Mouse (Mus musculus): ENCODE measurements around the gene Eno1.
A peak's percentile ranks its signal among the peaks of the same experiment; 100 is the strongest.

Eno1 gene

DNA sequence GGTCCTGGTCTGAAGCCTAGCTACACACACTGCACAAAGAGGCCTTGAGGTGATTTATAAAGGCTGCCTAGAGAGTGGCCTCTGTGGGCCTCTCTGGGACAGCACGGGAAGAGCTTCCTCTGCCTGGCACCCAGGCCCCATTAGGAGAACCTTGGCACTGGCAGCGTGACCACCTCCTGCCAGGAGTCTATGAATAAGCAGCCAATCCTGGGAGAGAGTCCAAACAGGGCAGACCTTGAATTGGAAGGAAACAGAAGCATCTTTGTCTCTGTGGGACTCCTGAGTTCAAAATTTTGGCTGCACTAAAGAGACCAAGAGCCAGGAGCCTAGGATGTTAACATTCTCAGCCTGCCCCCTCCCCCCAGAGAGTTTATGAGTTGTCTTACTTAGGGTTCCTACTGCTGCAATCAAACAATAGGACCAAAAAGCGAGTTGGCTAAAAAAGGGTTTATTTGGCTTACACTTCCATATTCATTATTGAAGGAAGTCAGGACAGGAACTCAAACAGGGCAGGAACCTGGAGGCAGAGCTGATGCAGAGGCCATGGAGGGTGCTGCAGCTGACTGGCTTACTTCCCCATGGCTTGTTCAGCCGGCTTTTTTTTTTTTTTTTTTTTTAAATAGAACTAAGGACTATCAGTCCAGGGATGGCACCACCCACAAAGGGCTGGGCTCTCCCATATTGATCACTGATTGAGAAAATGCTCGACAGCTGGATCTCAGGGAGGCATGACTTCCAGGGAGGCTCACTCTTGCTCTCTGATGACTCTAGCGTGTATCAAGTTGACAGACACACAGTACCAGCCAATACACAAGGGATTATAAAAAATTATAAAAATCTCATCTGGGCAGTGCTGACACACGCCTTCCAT is 9.5 kb upstream of the Eno1 start:
- DNase-seq, result no peak

- DNase-seq, result no peak
These were observed 7.8 kb upstream of the Eno1 start for GRCm38 (mm10) chr4:150228581-150229348.

DNA sequence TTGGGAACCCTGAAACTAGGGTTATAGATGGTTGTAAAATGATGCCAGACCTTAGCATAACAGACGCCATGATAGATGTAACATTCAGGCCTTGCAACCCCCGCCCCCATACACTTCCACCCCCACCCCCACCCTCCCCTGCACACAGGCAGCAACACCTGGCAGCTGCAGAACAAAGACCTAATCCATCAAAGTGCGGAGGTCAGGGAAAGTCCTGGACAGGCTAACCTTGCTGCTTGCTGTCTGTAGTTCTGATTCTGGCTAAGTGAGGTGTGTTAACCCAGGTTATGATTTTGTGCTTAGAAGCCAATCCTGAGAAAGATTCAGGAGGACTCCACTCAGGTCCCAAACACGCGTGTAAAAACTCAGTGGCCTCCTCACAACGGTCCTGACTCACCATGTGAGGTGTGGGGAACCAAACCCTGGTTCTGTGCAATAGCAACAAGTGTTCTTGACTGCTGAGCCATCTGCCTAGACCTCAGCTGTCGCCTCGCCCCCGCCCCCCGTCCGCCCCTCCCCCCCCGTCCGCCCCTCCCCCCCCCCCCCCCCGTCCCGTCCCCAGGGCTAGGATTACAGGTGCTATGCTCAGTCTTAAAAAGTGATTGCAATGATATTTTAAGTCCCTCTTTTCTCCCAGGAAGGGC is 6.7 kb upstream of the Eno1 start:
- no peak for DNase-seq

GRCm38 (mm10) chr4:150230460-150231407 is 5.8 kb upstream of the Eno1 start:
- DNase-seq, result no peak

- DNase-seq, result no peak
These were observed 4.7 kb upstream of the Eno1 start for GRCm38 (mm10) chr4:150231871-150232270.

- DNase-seq, result no peak
These were observed 1.8 kb upstream of the Eno1 start for GRCm38 (mm10) chr4:150234599-150235327.

- DNase-seq, result no peak
These were observed 936 bp upstream of the Eno1 start for GRCm38 (mm10) chr4:150235585-150235984.

DNA sequence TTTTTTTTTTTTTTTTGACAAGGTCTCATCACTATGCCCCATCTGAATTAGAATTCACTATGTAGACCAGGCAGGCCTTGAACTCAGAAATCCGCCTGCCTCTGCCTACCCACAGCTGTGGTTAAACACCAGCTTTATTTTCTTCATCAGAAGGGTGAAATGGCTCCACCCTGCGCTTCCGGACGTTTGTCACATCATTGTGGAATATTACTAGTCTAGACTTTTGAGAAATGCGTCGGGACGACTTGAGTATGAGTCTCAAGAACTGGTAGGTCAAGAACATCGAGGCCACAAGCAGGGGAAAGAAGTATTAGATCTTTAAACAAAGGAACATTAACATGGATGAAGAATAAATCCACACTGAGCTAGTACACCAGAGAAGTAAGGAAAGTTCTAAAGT is 490 bp upstream of the Eno1 start:
- DNase-seq, result no peak

DNA sequence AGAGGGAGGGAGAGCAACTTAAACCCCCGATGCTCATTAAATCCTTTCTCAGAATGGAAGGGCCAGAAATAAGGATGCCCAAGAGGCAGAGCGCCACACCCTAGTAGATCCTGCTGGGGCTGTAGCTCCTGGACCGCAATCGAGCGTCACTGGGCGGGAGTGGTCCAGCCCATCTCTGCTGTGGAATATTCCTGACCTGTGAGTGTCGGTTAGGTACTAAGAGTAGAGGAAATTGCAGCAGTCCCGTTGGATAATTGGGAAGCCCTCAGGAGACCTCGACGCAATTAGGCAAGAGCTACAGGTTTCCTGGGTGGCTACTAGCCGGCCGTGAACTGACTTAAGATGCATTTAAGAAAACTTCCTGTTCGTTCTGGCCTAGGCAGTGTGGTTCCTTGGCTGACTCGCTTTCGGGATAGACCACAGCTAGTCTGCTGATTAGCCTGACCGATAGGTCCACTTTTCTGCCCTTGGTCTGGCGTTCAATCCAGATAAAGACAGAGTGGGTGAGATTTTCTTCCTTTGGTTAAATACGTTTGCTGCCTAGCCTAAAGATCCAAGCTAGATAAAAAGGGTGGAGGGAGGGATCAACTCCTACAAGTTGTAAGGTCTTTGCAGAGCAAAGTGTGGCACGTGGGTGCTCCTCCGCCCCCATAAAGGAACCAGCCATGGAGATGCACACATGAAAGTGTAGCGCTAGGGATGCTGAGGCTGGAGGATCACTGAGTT is 1.3 kb downstream of the Eno1 start:
- peak; percentile 39 for DNase-seq

GRCm38 (mm10) chr4:150238433-150239086 is 2.0 kb downstream of the Eno1 start:
- DNase-seq, result no peak

DNA sequence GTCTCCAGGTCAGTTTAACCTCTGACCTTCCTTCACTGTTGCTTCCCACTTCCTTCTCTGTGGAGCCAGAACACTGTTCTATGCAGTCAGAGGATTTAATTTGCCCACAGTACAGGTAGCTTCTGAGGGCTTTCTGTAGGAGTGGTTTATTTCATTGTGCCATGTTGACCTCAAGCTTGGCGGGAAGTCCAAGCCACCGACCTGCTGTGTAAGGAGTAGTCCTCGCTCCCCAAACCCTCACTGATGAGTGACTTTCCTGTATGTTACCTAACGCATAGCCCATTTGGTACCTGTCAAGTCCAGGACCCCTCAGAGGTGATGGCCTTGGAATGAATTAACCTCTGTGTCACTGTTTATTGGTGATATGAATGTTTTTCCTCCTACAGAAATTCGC is 2.6 kb downstream of the Eno1 start:
- DNase-seq, result no peak

GRCm38 (mm10) chr4:150239503-150239902 is 3.0 kb downstream of the Eno1 start:
- DNase-seq, result peak; percentile 33

- DNase-seq, result peak; percentile 81
These were observed 3.4 kb downstream of the Eno1 start for GRCm38 (mm10) chr4:150239951-150240368.

- no peak for DNase-seq
These were observed 3.9 kb downstream of the Eno1 start for GRCm38 (mm10) chr4:150240381-150240886.

DNA sequence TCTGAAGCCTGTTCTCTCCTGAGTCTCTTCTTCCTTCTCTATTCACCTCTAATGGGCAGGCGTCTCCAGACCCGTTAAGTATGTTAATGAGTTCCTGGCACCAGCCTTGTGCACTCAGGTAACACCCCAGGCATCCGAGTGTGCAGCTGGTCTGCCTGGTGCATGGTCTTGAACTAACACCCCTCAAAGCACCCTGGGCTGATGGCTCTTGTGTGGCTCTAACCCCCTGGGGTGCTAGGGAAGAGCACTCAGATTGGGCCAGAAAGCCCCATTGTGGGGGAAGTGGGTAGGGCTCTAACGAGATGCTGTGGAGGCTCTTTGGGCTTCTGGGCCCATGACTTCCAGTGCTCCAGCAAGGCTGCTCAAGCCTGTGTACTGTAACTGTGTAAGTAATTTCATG is 5.2 kb downstream of the Eno1 start:
- no peak for DNase-seq

- DNase-seq, result no peak
These were observed 6.2 kb downstream of the Eno1 start for GRCm38 (mm10) chr4:150242745-150243144.

DNA sequence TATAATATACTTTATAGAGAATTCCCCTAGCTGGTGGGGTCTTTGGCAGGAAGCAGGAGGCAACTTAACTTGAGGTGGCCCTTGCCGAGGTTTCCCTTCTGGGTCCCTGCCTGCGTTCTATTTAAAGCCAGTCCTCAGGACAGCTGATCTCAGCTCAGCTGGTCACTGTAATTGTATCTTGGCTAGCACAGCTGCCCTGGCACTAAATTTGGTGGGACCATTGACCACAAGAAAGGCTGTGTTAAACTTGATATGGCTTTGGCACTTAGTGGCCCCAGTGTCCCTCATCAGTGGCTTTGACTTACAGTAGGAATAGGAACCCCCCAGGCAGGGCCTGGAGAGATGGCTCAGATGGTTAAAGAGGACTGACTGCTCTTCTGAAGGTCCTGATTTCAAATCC is 9.4 kb downstream of the Eno1 start:
- no peak for DNase-seq

- peak; percentile 78 for DNase-seq
These were observed 11.5 kb downstream of the Eno1 start for GRCm38 (mm10) chr4:150248009-150248408.

DNA sequence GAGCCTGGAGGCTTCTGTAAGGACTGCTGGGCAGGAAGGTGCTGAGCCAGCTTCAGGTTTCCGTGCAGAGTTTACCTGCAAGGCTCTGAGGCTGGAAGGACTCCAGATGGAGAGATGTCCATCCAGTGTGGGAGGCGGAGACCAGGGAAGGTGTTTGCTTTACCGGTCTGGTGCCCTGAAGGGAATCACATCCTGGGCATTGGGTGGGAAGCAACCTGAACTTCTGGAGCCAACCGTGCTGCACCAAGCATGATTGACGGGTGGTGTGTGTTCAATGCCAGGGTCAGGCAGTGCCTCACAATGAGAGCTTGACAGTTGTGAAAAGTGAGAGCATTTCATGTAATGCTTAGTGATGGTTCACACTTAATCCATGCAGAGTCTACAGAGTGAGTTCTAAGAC is 12.4 kb downstream of the Eno1 start:
- DNase-seq, result no peak

GRCm38 (mm10) chr4:150249731-150250270 is 13.3 kb downstream of the Eno1 start:
- DNase-seq, result no peak
